Mouse (Mus musculus): ENCODE data around the gene Rnf212b. TPM values are rescaled to one million over a fixed set of nuclear protein-coding genes. Genes with fewer than 3 reads are reported as not detected.

Gene Rnf212b
- total RNA-seq (2023): not detected

GRCm38 (mm10) chr14:54813991-54814390 lies at the start of gene Rnf212b:
TSS of gene Rnf212b (plus strand) at chr14:54814141.

DNA sequence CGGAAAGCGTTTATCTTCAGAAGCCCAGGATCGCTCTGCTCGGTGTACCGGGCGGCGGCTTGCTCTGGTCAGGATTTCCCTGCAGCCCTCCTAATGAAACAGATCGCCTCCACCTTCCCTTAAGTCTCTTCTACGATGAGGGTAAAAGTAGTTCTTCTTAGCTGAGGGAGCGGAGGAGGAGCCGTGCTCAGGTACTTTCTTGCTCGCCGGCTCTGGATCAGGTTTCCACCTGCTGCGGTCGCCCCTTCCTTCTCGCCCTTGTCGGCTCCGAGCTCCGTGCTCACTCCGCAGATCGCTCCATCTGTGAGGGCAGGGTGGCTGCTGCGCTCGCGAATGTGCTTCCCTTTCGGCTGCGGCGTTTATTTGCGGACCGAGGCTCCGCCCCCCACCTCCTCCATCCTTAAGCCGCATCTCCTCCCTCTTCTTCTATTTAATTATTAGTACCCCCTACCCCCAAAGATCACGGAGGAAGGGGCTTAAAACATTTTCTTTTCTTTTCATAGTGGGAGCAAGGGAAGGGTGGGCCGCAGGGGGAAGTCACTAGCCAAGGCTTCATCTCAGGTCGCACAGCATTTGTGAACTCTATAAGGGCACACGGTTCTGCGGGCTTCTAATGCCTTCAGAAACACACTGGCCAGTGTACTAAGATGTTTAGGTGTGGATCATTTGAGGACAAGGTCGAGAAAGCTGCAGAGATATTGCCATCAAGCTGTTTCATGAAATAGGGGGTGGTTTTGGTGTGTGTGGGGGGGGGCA lies 32.2 kb upstream of the Rnf212b start, which contains the start of gene Slc7a8:
Slc7a8 (minus strand) TSS at position 337 of the 756 bp plus-strand sequence.

DNA sequence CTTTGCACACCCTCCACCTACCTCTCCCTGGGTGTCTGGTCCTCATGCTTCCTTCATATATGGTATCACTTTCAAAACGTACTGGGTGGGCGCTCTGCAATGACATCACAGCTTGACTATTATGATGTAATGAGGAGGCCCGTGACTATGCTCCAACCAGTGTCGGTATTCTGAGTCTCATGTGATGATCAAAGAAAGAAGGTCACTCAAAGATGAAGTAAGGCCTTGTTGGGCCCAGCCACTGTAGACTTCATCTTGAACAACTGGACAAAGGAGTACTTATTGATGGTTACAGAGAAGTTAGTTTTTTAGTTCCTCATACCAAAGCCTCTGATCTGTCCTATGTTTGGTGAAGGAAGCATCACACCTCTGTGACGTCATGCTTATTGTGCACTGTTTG lies 56.9 kb downstream of the Rnf212b start, which contains the start of gene Homez:
Homez (minus strand) TSS at position 101 of the 400 bp plus-strand sequence.

DNA sequence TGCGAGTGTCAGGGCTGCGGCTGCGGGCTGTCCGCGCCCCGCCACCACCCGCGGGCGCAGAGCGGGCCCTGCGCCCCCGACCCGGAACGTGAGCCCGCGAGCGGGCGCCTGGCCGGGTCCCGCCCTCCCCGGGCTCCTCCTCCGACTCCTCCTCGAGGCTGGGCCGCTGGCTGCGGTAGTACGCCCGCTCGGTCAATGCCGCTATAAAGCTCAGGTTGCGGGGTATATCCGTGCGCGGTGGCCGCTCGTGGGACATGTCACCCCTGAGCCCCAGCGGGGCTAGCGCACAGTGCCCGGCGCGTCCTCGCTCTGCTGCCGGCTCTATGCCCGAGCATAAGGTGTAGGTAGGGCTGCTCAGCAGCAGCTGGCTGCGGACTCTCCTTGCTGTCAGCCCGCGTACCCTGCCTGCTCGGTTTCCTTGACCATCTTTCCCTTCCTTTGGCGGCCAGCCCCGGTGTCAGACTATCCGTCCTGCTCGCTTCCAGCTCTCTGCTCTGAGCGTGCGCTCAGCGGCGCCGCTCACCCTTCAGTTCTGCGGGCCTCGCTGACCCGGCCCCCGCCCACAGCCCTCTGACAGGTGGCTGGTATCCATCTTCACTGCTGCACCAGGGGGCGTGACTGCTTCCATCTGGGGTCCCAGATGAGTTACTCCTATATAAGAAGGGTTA lies 63.2 kb downstream of the Rnf212b start, which contains the start of gene Ppp1r3e:
Ppp1r3e (minus strand) TSS at position 503 of the 668 bp plus-strand sequence.

GRCm38 (mm10) chr14:54883154-54884021 lies 69.4 kb downstream of the Rnf212b start, which contains the start of the genes Bcl2l2 and Gm20521:
TSS of gene Bcl2l2 (plus strand) at chr14:54883377.
TSS of gene Gm20521 (plus strand) at chr14:54883441.

DNA sequence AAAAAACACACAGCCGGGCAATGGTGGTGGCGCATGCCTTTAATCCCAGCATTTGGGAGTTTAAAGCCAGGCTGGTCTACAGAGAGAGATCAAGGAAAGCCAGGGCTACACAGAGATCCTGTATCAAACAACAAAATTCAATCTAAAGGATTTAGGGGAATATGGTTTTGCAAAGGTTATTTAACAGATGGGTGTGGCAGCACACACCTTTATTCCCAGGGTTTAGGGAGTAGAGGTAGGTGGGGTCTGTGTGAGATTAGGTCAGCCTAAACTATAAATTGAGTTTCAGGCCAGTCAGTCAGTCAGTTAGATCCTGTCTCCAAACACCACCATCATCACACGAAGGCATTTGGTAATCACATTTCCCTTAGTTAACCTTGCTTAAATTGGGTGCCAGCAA lies 78.3 kb downstream of the Rnf212b start, which contains the start of gene Pabpn1:
Pabpn1 (plus strand) TSS at position 301 of the 400 bp plus-strand sequence.

Other genes with a start within 250 kb of the Rnf212b start
- gene Ajuba, start 236.6 kb upstream of the Rnf212b start, total RNA-seq (2023): 0.27 TPM
- gene 4931414P19Rik, start 208.1 kb upstream of the Rnf212b start, total RNA-seq (2023): 9.3 TPM
- gene Psmb5, start 196.1 kb upstream of the Rnf212b start, total RNA-seq (2023): 53.8 TPM
- not detected for gene Psmb11, start 192.7 kb upstream of the Rnf212b start, total RNA-seq (2023)
- gene Gm17606, start 173.2 kb upstream of the Rnf212b start, total RNA-seq (2023): not detected
- gene Cdh24, start 172.8 kb upstream of the Rnf212b start, total RNA-seq (2023): 12.8 TPM
- gene 1700123O20Rik, start 127.9 kb upstream of the Rnf212b start, total RNA-seq (2023): 30.0 TPM
- 585 TPM for gene Acin1, start 127.2 kb upstream of the Rnf212b start, total RNA-seq (2023)
- gene Gm29776, start 115.3 kb upstream of the Rnf212b start, total RNA-seq (2023): not detected
- gene Cebpe, start 102.0 kb upstream of the Rnf212b start, total RNA-seq (2023): not detected
- gene Slc7a8, start 32.2 kb upstream of the Rnf212b start, total RNA-seq (2023): 0.86 TPM
- gene Homez, start 56.8 kb downstream of the Rnf212b start, total RNA-seq (2023): 10.6 TPM
- gene Ppp1r3e, start 63.4 kb downstream of the Rnf212b start, total RNA-seq (2023): 10.2 TPM
- gene Bcl2l2, start 69.2 kb downstream of the Rnf212b start, total RNA-seq (2023): 3.5 TPM
- gene Gm20521, start 69.3 kb downstream of the Rnf212b start, total RNA-seq (2023): not detected
- 273 TPM for gene Pabpn1, start 78.4 kb downstream of the Rnf212b start, total RNA-seq (2023)
- gene Slc22a17, start 99.0 kb downstream of the Rnf212b start, total RNA-seq (2023): 2.3 TPM
- gene Efs, start 112.0 kb downstream of the Rnf212b start, total RNA-seq (2023): not detected
- not detected for gene Il25, start 118.6 kb downstream of the Rnf212b start, total RNA-seq (2023)
- not detected for gene Cmtm5, start 122.1 kb downstream of the Rnf212b start, total RNA-seq (2023)
- gene Myh6, start 152.8 kb downstream of the Rnf212b start, total RNA-seq (2023): not detected
- gene Gm17428, start 162.8 kb downstream of the Rnf212b start, total RNA-seq (2023): not detected
- gene Myh7, start 180.5 kb downstream of the Rnf212b start, total RNA-seq (2023): not detected
- gene Ngdn, start 201.3 kb downstream of the Rnf212b start, total RNA-seq (2023): 82.5 TPM

Data from CD4-positive naive resting alpha-beta T cell, adult 57 days (primary cell).